Mouse (Mus musculus): ENCODE data around the gene Abcc3.
"Not testable (repeated sequence)": the region's sequence is repeated elsewhere in the genome, so short reads cannot be mapped to it uniquely, and the experiment has no call there.

Gene Abcc3

GRCm38 (mm10) chr11:94402731-94403130 is 9.9 kb upstream of the Abcc3 start:
- DNase-seq (ENCODE audit: low spot score in 2 of 2), result no peak

DNA sequence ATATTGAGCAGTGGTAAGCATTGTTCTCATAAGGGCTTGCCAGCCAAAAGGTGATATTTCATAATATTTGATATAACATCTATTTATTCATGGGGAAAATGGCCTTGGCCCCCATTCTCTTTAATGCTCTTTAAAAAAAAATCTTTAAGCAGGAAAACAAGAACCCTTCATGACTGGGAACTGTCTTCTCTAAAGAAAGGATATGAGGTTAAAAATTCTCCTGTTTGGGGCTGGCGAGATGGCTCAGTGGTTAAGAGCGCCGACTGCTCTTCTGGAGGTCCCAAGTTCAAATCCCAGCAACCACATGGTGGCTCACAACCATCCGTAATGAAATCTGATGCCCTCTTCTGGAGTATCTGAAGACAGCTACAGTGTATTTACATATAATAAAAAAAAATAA is 9.2 kb upstream of the Abcc3 start:
- DNase-seq (ENCODE audit: low spot score in 2 of 2), result not testable (repeated sequence)

DNA sequence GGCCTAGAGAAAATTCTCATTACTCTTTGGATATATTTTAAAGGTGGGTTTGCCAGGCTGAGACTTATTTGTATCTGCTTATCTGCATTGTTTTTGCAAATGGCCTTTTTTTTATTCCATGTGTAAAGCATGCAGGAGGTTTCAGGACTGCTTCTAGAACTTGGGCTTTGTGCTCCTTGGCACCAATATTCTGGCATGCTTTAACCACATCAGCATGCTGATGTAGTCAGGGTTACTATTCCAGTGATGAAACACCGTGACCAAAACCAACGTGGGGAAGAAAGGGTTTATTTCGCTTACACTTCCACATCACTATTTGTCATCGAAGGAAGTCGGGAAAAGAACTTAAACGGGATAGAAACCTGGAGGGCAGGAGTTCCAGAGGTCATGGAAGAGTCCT is 8.2 kb upstream of the Abcc3 start:
- no peak for DNase-seq (ENCODE audit: low spot score in 2 of 2)

GRCm38 (mm10) chr11:94394107-94394506 is 1.3 kb upstream of the Abcc3 start:
- no peak for DNase-seq (ENCODE audit: low spot score in 2 of 2)

- not testable (repeated sequence) for DNase-seq (ENCODE audit: low spot score in 2 of 2)
Observed at GRCm38 (mm10) chr11:94393490-94393889, 693 bp upstream of the Abcc3 start.

DNA sequence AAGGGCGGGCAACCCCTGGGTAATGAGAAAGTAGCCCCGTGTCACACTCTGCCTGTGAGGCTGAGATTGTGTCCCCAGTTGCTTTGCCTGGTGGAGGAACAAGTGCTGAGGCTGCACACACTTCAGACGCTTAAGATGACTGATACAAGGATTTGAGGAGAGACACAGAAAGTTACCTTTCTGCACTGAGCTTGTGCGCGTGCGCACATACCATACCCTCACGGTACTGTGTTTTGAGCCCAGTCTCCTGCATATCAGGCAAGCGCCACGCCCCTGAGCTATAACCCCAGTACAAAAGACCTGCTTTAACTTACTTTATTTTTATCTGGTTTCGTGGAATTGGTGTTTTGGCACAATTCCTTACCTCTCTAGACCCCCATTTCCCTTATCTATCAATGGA is 1.1 kb downstream of the Abcc3 start:
- DNase-seq (ENCODE audit: low spot score in 2 of 2), result no peak

DNA sequence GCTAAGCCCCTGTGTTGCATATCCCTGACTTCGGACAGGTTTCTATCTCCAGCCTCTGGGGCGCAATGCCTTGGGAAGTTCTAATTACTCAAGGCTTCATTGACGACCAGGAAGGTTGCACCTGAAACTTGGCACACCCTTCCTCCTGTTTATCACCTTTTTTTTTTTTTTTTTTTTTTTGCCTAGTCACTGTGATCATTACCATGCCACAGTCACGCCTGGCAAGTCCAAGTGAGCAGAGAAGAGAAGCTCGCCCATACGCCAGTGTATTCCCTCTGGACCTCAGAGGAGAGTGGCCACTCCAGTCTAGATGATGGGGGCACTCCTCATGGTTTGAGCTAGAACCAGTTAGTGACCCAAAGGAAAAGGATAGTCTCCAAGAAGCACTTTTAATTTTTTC is 2.0 kb downstream of the Abcc3 start:
- DNase-seq (ENCODE audit: low spot score in 2 of 2), result no peak

DNA sequence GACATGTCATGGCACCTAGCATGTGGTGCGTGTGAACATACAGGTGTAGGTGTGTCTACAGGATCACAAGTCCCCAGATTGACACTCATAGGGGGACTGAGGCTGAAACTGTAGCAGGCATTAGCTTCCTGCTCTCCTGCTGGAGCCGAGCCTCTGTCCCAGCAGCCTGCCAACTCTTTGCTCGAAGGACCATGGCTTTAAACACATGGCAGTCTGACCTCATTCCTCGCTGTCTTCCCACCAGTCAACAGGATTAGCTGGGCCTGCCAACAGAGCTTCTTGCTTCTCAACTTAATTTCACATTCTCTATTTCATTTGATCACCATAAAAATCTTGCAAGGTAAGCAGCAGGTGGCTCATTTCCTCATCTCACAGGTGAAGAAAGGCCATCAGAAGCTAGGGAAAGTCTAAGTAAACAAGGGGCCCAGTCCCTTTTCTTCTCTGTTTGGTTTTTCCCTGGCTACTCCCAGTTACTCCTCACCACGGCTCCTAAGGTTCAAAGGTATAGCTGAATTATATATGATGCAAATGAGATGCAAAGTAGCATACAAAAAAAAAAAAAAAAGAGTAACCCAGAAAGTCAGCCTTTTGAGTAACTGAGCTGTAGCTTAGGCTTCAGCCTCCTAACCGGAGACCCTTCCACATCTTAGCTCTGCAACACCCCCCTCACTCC is 2.9 kb downstream of the Abcc3 start:
- no peak for DNase-seq (ENCODE audit: low spot score in 2 of 2)

GRCm38 (mm10) chr11:94389021-94389420 is 3.8 kb downstream of the Abcc3 start:
- DNase-seq (ENCODE audit: low spot score in 2 of 2), result no peak

GRCm38 (mm10) chr11:94387756-94388155 is 5.0 kb downstream of the Abcc3 start:
- DNase-seq (ENCODE audit: low spot score in 2 of 2), result no peak

DNA sequence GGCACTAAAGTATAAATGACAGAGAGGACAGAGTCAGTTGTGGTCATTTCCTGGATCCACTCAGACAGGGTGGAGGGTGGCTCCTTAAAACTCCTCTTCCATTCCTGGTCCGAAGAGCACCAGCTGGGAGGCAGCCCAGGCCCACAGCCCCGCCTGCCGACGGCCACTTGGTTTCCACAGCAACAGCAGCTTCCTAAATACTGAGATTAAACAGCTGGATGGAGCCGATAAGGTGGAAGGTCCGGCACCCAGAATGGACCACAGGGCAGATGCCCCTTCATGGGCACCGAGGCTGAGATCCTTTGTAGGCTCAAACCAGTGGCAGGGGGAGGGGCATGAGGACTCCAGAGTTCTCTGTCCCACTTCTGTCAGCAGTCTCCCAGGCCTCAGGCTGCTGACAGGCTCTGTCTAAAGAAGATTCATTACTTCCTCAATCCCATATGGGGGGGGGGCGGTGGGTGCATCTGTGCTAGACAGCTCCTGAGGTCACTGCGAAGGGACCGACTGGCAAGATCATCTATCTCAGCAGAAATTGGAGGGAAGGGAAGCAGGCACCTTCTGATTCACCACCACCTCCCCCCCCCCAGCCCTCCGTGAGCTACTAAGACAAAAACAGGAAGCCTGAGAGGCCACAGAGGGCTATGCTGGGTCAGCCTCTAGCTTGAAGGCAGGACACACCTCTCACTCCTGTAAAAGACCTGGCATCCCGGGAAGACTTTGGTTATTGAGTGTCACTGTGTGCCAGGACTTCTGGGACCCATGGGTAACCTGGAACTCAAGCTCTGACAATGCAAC is 6.6 kb downstream of the Abcc3 start:
- no peak for DNase-seq (ENCODE audit: low spot score in 2 of 2)

DNA sequence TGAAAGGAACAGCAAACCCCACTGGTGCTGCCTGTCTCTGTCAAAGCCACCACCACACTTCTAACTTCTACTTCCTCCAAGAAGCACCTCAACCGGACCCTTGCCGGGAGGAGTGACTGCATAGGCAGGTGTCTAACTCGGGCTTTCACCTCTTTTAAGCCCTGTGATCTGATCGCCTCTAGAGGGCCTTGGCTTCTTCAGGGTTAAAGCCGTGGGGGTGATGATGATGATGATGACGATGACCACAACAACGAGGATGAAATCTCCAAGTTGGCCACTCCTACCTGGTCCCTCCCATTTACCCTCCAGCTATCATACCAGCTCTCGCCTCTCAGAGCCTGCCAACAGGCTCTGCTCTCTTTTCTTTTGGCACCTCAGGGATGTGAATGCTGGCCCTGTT is 13.1 kb downstream of the Abcc3 start:
- no peak for DNase-seq (ENCODE audit: low spot score in 2 of 2)

DNA sequence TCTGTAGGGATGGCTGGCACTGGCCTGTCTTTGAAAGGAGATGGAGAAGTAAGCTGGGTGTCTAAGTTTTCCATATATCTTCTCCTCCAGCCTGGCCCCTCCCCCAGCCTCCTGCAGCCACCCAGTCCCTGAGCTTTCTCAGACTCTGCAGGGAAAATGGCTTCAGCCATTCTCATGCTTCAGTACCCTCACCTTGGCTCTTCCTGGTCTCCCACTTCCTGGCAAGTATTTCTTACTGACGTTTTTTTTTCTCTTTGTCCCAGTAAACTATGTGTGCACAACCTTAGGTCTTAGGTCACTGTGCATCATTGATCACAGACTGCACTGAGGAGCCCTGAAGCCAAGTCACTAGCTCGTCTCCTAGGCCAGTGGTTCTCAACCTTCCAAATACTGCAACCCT is 13.7 kb downstream of the Abcc3 start:
- no peak for DNase-seq (ENCODE audit: low spot score in 2 of 2)

GRCm38 (mm10) chr11:94374276-94374948 is 18.4 kb downstream of the Abcc3 start:
- DNase-seq (ENCODE audit: low spot score in 2 of 2), result no peak

GRCm38 (mm10) chr11:94370809-94371208 is 22.0 kb downstream of the Abcc3 start:
- DNase-seq (ENCODE audit: low spot score in 2 of 2), result no peak

DNA sequence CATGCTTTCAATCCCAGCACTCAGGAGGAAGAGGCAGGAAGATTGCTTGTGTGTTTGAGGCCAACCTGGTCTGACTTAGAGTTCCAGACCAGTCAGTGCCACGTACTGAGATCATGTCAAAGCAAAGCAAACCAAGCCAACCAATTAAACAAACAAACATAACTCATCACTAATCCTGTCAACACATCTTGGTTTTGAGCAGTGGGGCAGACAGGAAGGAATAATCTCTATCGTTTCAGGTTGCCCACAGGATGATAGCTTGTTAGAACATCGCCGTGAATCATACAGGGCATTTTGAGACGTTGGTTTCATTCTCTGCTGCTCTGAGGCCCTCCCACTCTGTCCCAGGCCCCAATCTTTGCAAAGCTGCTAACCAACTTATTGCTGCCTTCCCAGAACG is 22.8 kb downstream of the Abcc3 start:
- no peak for DNase-seq (ENCODE audit: low spot score in 2 of 2)

GRCm38 (mm10) chr11:94365340-94365739 is 27.5 kb downstream of the Abcc3 start:
- no peak for DNase-seq (ENCODE audit: low spot score in 2 of 2)

- no peak for DNase-seq (ENCODE audit: low spot score in 2 of 2)
Observed at GRCm38 (mm10) chr11:94363690-94364089, 29.1 kb downstream of the Abcc3 start.

DNA sequence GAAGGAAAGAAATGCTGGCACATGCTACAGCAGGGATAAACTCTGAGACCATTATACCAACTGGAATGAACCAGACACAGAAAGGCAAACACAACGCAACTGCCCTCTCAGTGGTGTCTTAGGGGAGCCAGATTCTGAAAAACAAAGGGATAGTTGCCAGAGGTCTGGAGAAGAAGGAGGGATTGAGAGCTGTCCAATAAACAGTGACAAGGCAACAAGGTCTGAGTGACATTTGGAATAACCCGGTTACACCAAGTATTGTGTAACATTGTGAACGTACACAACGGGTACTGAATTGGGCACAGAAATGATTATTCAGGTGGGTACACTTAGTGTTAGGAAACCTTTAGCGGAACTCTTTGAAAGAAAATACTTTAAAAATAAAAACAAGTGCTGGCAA is 30.7 kb downstream of the Abcc3 start:
- no peak for DNase-seq (ENCODE audit: low spot score in 2 of 2)

- DNase-seq (ENCODE audit: low spot score in 2 of 2), result no peak
Observed at GRCm38 (mm10) chr11:94361166-94361870, 31.5 kb downstream of the Abcc3 start.

- no peak for DNase-seq (ENCODE audit: low spot score in 2 of 2)
Observed at GRCm38 (mm10) chr11:94359168-94359567, 33.6 kb downstream of the Abcc3 start.

DNA sequence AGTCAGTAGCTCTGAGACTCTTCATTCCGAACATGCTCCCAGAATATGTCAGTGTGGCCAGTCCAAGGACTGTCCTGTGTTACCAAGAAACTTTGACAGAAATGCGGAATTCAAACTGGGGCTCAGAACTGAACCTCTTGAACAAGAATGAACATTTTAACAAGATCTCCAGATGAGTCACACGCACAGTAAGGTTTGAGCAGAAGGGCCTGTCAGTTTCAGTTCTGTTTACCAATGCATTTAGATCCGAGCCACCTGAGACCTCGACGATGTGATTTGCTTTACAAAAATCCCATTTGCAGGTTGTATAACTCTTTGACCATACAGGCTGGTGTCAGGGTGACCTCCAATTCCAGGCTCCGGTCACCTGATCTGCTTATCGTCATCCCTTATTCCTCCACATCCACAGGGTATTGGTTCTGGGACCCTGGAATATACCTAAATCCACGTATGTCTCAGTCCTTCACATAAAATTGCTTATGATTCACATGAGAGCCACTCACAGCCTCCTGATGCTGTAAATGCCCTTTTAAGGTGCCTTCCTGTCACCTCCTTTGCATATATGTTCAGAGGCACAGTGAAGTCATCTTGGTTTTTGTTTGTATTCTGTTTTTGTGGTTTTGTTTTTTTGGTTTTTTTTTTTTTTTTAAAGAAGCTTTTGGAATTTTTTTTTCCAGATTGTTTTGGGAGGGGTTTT is 37.1 kb downstream of the Abcc3 start:
- no peak for DNase-seq (ENCODE audit: low spot score in 2 of 2)
